Mouse (Mus musculus) lung, adult 2 months (tissue): ENCODE results near the gene Mest.

Experiments used
- CTCF ChIP-seq: fragments of 200-500 bp; IDR thresholded peaks from 2 replicates; pipeline ENCODE4 v1.5.1; 2011; ENCODE audit warnings: mild to moderate bottlenecking, low read length, control low read depth; ENCODE audit not compliant: insufficient read depth
- POLR2A ChIP-seq: fragments of 200-500 bp; IDR thresholded peaks from 2 replicates; pipeline ENCODE4 v1.6.1; 2011; ENCODE audit warnings: low read depth, mild to moderate bottlenecking, control low read depth, low read length, borderline replicate concordance; ENCODE audit errors: extremely low read depth

DNA sequence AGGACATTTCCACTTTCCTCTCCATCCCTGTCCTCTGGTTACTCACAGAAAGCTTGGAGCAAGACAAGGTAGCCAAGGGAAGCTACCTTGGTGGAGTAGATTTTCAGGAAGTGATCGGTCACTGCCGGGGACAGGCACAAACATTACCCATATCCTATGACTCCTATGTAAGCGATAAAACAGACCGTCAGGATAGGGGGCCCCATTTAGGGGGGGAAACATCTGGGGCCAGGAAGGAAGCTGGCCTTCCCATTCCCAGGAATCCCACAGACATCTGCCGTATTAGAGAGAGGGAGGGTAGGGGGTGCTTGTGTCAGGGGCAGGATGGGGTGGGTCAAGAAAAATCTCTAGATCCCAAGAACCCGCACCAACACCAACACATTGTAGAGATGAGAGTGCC lies 23.2 kb upstream of the Mest start:
- TF ChIP-seq POLR2A (no peak), CTCF (no peak)
